Mouse (Mus musculus): ENCODE results near the gene Sec24b. TPM values are rescaled to one million over a fixed set of nuclear protein-coding genes. Genes with fewer than 3 reads are reported as not detected.

Gene Sec24b
- polyA plus RNA-seq, 1 experiment from 2014 or later: 32.1 TPM

- H3K9me3 ChIP-seq (replicated peaks): no peaks in the 10 kb centered on the region
- ATAC-seq (ENCODE audit: insufficient number of reproducible peaks, low FRiP score): no peak
- H3K4me3 ChIP-seq: no peak overlapping the region
- no peak overlapping the region for H3K9ac ChIP-seq
- 59% methylated on average over 5 of the region's 5 CpGs for WGBS
- H3K36me3 ChIP-seq: no peaks in the 10 kb centered on the region
- no peak overlapping the region for H3K4me2 ChIP-seq
- H3K27ac ChIP-seq (ENCODE audit: poor library complexity, severe bottlenecking): no peak overlapping the region
- H3K27me3 ChIP-seq (replicated peaks): no peaks in the 10 kb centered on the region
- H3K4me1 ChIP-seq (replicated peaks): peaks cover 7% of the 10 kb centered on the region; the same call in 1 of the 2 replicates
Measured at GRCm38 (mm10) chr3:129976317-129976716, 85.0 kb downstream of the Sec24b start.

GRCm38 (mm10) chr3:129970529-129971515, 90.5 kb downstream of the Sec24b start:
- 15% methylated on average over 19 of the region's 19 CpGs for WGBS
- Histone ChIP-seq H3K27ac (ENCODE audit: poor library complexity, severe bottlenecking) (no peak overlapping the region), H3K9me3 (replicated peaks) (no peaks in the 10 kb centered on the region), H3K27me3 (replicated peaks) (peaks cover 13% of the 10 kb centered on the region), H3K9ac (peak overlapping the region; percentile 54; the same call in 1 of the 2 replicates), H3K4me2 (peak overlapping the region; percentile 86), H3K4me1 (replicated peaks) (peaks cover 17% of the 10 kb centered on the region), H3K4me3 (peak overlapping the region; percentile 59), H3K36me3 (no peaks in the 10 kb centered on the region)
- ATAC-seq (ENCODE audit: insufficient number of reproducible peaks, low FRiP score): 0 out of 2 replicates have a peak, but pooled peaks have one; percentile 39

- ATAC-seq (ENCODE audit: insufficient number of reproducible peaks, low FRiP score): peak; percentile 77
- H3K9ac ChIP-seq: peak within 1 kb of the TSS; percentile 57
- H3K27me3 ChIP-seq (replicated peaks): peaks cover 13% of the 10 kb centered on the region
- H3K9me3 ChIP-seq (replicated peaks): no peaks in the 10 kb centered on the region
- peak within 1 kb of the TSS; percentile 59 for H3K4me3 ChIP-seq
- H3K36me3 ChIP-seq: no peaks in the 10 kb centered on the region
- peak within 1 kb of the TSS; percentile 86 for H3K4me2 ChIP-seq
- WGBS: under 1% methylated on average over 63 of the region's 63 CpGs
- H3K4me1 ChIP-seq (replicated peaks): peaks cover 17% of the 10 kb centered on the region
- H3K27ac ChIP-seq (ENCODE audit: poor library complexity, severe bottlenecking): no peak within 1 kb of the TSS
Measured at GRCm38 (mm10) chr3:129969432-129970395, 91.6 kb downstream of the Sec24b start, which contains the start of gene Mcub. TSS of gene Mcub (minus strand) at chr3:129970206.

- 29% methylated on average over 10 of the region's 10 CpGs for WGBS
- ATAC-seq (ENCODE audit: insufficient number of reproducible peaks, low FRiP score): 0 out of 2 replicates have a peak, but pooled peaks have one; percentile 11
- H3K36me3 ChIP-seq: no peaks in the 10 kb centered on the region
- H3K9me3 ChIP-seq (replicated peaks): no peaks in the 10 kb centered on the region
- peaks cover 13% of the 10 kb centered on the region for H3K27me3 ChIP-seq (replicated peaks)
- peak overlapping the region; percentile 59 for H3K4me3 ChIP-seq
- peak overlapping the region; percentile 86 for H3K4me2 ChIP-seq
- peaks cover 17% of the 10 kb centered on the region for H3K4me1 ChIP-seq (replicated peaks)
- no peak overlapping the region for H3K27ac ChIP-seq (ENCODE audit: poor library complexity, severe bottlenecking)
- peak overlapping the region; percentile 57; the same call in 1 of the 2 replicates for H3K9ac ChIP-seq
Measured at GRCm38 (mm10) chr3:129969031-129969430, 92.3 kb downstream of the Sec24b start.

GRCm38 (mm10) chr3:129967874-129968273, 93.5 kb downstream of the Sec24b start:
- H3K9ac ChIP-seq: no peak overlapping the region
- H3K27me3 ChIP-seq (replicated peaks): peaks cover 13% of the 10 kb centered on the region
- ATAC-seq (ENCODE audit: insufficient number of reproducible peaks, low FRiP score): no peak
- H3K36me3 ChIP-seq: no peaks in the 10 kb centered on the region
- WGBS: 83% methylated on average over 9 of the region's 9 CpGs
- peaks cover 17% of the 10 kb centered on the region for H3K4me1 ChIP-seq (replicated peaks)
- no peak overlapping the region for H3K4me2 ChIP-seq
- H3K27ac ChIP-seq (ENCODE audit: poor library complexity, severe bottlenecking): no peak overlapping the region
- no peaks in the 10 kb centered on the region for H3K9me3 ChIP-seq (replicated peaks)
- no peak overlapping the region for H3K4me3 ChIP-seq

- no peak overlapping the region for H3K27ac ChIP-seq (ENCODE audit: poor library complexity, severe bottlenecking)
- peaks cover 13% of the 10 kb centered on the region for H3K27me3 ChIP-seq (replicated peaks)
- H3K4me3 ChIP-seq: no peak overlapping the region
- 0 out of 2 replicates have a peak, but pooled peaks cover 6% of the 10 kb centered on the region for H3K4me1 ChIP-seq (replicated peaks)
- H3K9me3 ChIP-seq (replicated peaks): no peaks in the 10 kb centered on the region
- no peak overlapping the region for H3K9ac ChIP-seq
- H3K36me3 ChIP-seq: no peaks in the 10 kb centered on the region
- no peak for ATAC-seq (ENCODE audit: insufficient number of reproducible peaks, low FRiP score)
- 82% methylated on average over 8 of the region's 8 CpGs for WGBS
- no peak overlapping the region for H3K4me2 ChIP-seq
Measured at GRCm38 (mm10) chr3:129964681-129965080, 96.7 kb downstream of the Sec24b start.

- no peaks in the 10 kb centered on the region for H3K27me3 ChIP-seq (replicated peaks)
- no peak overlapping the region for H3K27ac ChIP-seq (ENCODE audit: poor library complexity, severe bottlenecking)
- H3K36me3 ChIP-seq: no peaks in the 10 kb centered on the region
- no peak for ATAC-seq (ENCODE audit: insufficient number of reproducible peaks, low FRiP score)
- H3K4me3 ChIP-seq: no peak overlapping the region
- peaks cover 1% of the 10 kb centered on the region; the same call in 1 of the 2 replicates for H3K9me3 ChIP-seq (replicated peaks)
- no peaks in the 10 kb centered on the region for H3K4me1 ChIP-seq (replicated peaks)
- no peak overlapping the region for H3K4me2 ChIP-seq
- WGBS: 79% methylated on average over 8 of the region's 8 CpGs
- no peak overlapping the region for H3K9ac ChIP-seq
Measured at GRCm38 (mm10) chr3:129962533-129962932, 98.8 kb downstream of the Sec24b start.

GRCm38 (mm10) chr3:129953296-129953695, 108.1 kb downstream of the Sec24b start:
- Histone ChIP-seq H3K9ac (no peak overlapping the region), H3K9me3 (replicated peaks) (peaks cover 6% of the 10 kb centered on the region; the same call in 1 of the 2 replicates), H3K4me2 (no peak overlapping the region), H3K4me1 (replicated peaks) (no peaks in the 10 kb centered on the region), H3K27me3 (replicated peaks) (no peaks in the 10 kb centered on the region), H3K36me3 (no peaks in the 10 kb centered on the region), H3K4me3 (no peak overlapping the region), H3K27ac (ENCODE audit: poor library complexity, severe bottlenecking) (no peak overlapping the region)
- WGBS: 84% methylated on average over 4 of the region's 4 CpGs
- no peak for ATAC-seq (ENCODE audit: insufficient number of reproducible peaks, low FRiP score)

- no peak overlapping the region for H3K4me2 ChIP-seq
- no peak overlapping the region for H3K4me3 ChIP-seq
- ATAC-seq (ENCODE audit: insufficient number of reproducible peaks, low FRiP score): no peak
- WGBS: 74% methylated on average over 5 of the region's 5 CpGs
- no peaks in the 10 kb centered on the region for H3K4me1 ChIP-seq (replicated peaks)
- H3K36me3 ChIP-seq: no peaks in the 10 kb centered on the region
- H3K27me3 ChIP-seq (replicated peaks): no peaks in the 10 kb centered on the region
- no peak overlapping the region for H3K27ac ChIP-seq (ENCODE audit: poor library complexity, severe bottlenecking)
- H3K9me3 ChIP-seq (replicated peaks): no peaks in the 10 kb centered on the region
- no peak overlapping the region for H3K9ac ChIP-seq
Measured at GRCm38 (mm10) chr3:129949158-129949773, 112.1 kb downstream of the Sec24b start.

GRCm38 (mm10) chr3:129948359-129948758, 113.0 kb downstream of the Sec24b start:
- no peaks in the 10 kb centered on the region for H3K9me3 ChIP-seq (replicated peaks)
- no peaks in the 10 kb centered on the region for H3K27me3 ChIP-seq (replicated peaks)
- no peak overlapping the region for H3K4me3 ChIP-seq
- H3K36me3 ChIP-seq: no peaks in the 10 kb centered on the region
- no peak for ATAC-seq (ENCODE audit: insufficient number of reproducible peaks, low FRiP score)
- H3K27ac ChIP-seq (ENCODE audit: poor library complexity, severe bottlenecking): no peak overlapping the region
- WGBS: 73% methylated on average over 5 of the region's 5 CpGs
- H3K4me1 ChIP-seq (replicated peaks): no peaks in the 10 kb centered on the region
- H3K4me2 ChIP-seq: no peak overlapping the region
- H3K9ac ChIP-seq: no peak overlapping the region

Measured in heart, embryonic 12.5 days (tissue).